ENCODE assay signal across 16 mouse cellular contexts in the genomic region with DNA sequence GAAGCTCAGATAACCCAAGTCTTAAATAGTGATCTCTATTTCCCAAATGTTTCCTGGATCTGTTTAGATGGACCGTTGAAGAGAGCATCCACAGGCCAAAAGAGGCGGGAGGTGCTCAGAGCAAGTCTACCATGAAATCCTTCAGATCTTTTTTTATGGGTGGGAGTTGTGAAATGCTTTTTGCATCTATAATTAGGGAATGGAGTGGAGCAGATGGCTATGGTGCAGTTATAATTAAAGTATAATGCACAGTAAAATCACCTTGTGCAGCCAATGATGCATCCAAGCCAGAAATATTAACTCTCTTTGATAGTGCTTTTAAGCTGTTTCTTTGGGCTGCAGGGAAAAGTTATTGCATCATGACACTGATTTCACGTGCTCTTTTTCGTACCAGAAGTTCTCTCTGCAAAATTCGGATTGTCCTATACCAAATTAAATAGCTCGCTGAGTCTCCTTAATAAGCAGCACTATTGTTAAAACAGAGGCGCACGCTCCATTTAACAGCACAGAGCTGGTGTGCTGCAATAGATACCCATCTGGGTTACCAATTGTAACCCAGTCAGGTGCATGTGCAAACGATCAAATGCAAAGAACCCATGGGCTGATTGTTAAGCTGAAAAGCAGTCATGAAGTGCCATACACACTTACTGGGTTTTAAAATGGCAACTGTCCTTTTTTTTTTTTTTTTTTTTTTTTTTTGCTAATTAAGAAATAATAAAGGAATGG. TPM values are rescaled to one million over a fixed set of nuclear protein-coding genes. Genes with fewer than 3 reads are reported as not detected.
DNase-seq lines count a peak whose midpoint lies in the region; ATAC-seq and TF ChIP-seq lines count a peak whose summit lies in the region.
"Had no signal": no experiment of that assay in that cellular context is flagged by ENCODE, and none has a peak within 500 bp of the region (broad histone marks: within the 10 kb centered on the region; RNA-seq: fewer than 3 reads in every experiment).

No protein-coding gene starts in this region.

- TF ChIP-seq CTCF in hindbrain, postnatal 0 days (IDR thresholded peaks at IDR 0.05; ENCODE audit: low read depth) = no peak

- 45% methylated on average over 9 of the region's 9 CpGs for WGBS in kidney, embryonic 16.5 days
- WGBS in forebrain, embryonic 13.5 days = 29% methylated on average over 9 of the region's 9 CpGs
- WGBS in hindbrain, postnatal 0 days = 47% methylated on average over 9 of the region's 9 CpGs

- H3K27ac ChIP-seq in kidney, embryonic 16.5 days (ENCODE audit: low read length) = no peak overlapping the region
- H3K27ac ChIP-seq in forebrain, embryonic 13.5 days = peak overlapping the region; percentile 40
- H3K27ac ChIP-seq in hindbrain, postnatal 0 days = no peak overlapping the region
- H3K27ac ChIP-seq: limb, embryonic 10.5 days; liver, embryonic 12.5 days had no signal

- no peak overlapping the region for H3K9ac ChIP-seq in kidney, embryonic 16.5 days (replicated peaks; ENCODE audit: low read length)
- H3K9ac ChIP-seq in forebrain, embryonic 13.5 days = no peak overlapping the region
- no peak overlapping the region for H3K9ac ChIP-seq in hindbrain, postnatal 0 days (replicated peaks; ENCODE audit: low read length)
- H3K9ac ChIP-seq: liver, embryonic 12.5 days had no signal

- H3K27me3 ChIP-seq in kidney, embryonic 16.5 days (ENCODE audit: insufficient read depth, low read length) = no peaks in the 10 kb centered on the region
- no peaks in the 10 kb centered on the region for H3K27me3 ChIP-seq in forebrain, embryonic 13.5 days
- H3K27me3 ChIP-seq in hindbrain, postnatal 0 days (ENCODE audit: insufficient read depth, low read length) = no peaks in the 10 kb centered on the region
- H3K27me3 ChIP-seq: liver, embryonic 12.5 days had no signal

- no peak overlapping the region for H3K4me3 ChIP-seq in kidney, embryonic 16.5 days (ENCODE audit: low read length)
- no peak overlapping the region for H3K4me3 ChIP-seq in forebrain, embryonic 13.5 days
- H3K4me3 ChIP-seq in hindbrain, postnatal 0 days (ENCODE audit: low read length) = no peak overlapping the region
- H3K4me3 ChIP-seq: limb, embryonic 10.5 days; liver, embryonic 12.5 days had no signal

- ATAC-seq in kidney, embryonic 16.5 days (ENCODE audit: low FRiP score, low TSS enrichment) = peak; percentile 59; the same call in 1 of the 2 replicates
- ATAC-seq in forebrain, embryonic 13.5 days = peak; percentile 78
- 0 out of 2 replicates have a peak, but pooled peaks have one; percentile 35 for ATAC-seq in hindbrain, postnatal 0 days
- ATAC-seq: intestine, postnatal 0 days; liver, embryonic 12.5 days; Patski had no signal

- no peaks in the 10 kb centered on the region for H3K4me1 ChIP-seq in kidney, embryonic 16.5 days (ENCODE audit: insufficient read depth, low read length)
- peaks cover 10% of the 10 kb centered on the region for H3K4me1 ChIP-seq in forebrain, embryonic 13.5 days
- no peaks in the 10 kb centered on the region for H3K4me1 ChIP-seq in hindbrain, postnatal 0 days (ENCODE audit: insufficient read depth, low read length)
- H3K4me1 ChIP-seq: limb, embryonic 10.5 days; liver, embryonic 12.5 days had no signal

- H3K36me3 ChIP-seq in kidney, embryonic 16.5 days (ENCODE audit: insufficient read depth, low read length) = no peaks in the 10 kb centered on the region
- no peaks in the 10 kb centered on the region for H3K36me3 ChIP-seq in forebrain, embryonic 13.5 days (ENCODE audit: poor library complexity, severe bottlenecking)
- no peaks in the 10 kb centered on the region for H3K36me3 ChIP-seq in hindbrain, postnatal 0 days (ENCODE audit: insufficient read depth, low read length)
- H3K36me3 ChIP-seq: limb, embryonic 10.5 days; liver, embryonic 12.5 days had no signal

- peak; percentile 1 to 24 for DNase-seq in cerebellum, postnatal 10 days
- DNase-seq in cerebellum, adult 11-12 months = no peak
- DNase-seq in kidney, postnatal 10 days = no peak
- DNase-seq in hindbrain, postnatal 0 days (ENCODE audit: low spot score) = peak; percentile 31
- no peak for DNase-seq in adrenal gland, postnatal 36 days
- no peak for DNase-seq in B cell, adult 2 months
- DNase-seq: cerebellum, adult 2 months; gastrocnemius, postnatal 10 days; right cerebral cortex, postnatal 25 days; thymus, postnatal 4 days had no signal

- no peak overlapping the region for H3K4me2 ChIP-seq in kidney, embryonic 16.5 days (replicated peaks; ENCODE audit: low read depth, low read length)
- H3K4me2 ChIP-seq in forebrain, embryonic 13.5 days = peak overlapping the region; percentile 22
- H3K4me2 ChIP-seq in hindbrain, postnatal 0 days (ENCODE audit: low read depth, low read length) = no peak overlapping the region
- H3K4me2 ChIP-seq: liver, embryonic 12.5 days had no signal

- peaks cover 4% of the 10 kb centered on the region; the same call in 1 of the 2 replicates for H3K9me3 ChIP-seq in kidney, embryonic 16.5 days (ENCODE audit: low read length)
- peaks cover 5% of the 10 kb centered on the region; the same call in 1 of the 2 replicates for H3K9me3 ChIP-seq in forebrain, embryonic 13.5 days (replicated peaks)
- no peaks in the 10 kb centered on the region for H3K9me3 ChIP-seq in hindbrain, postnatal 0 days (ENCODE audit: low read length)
- H3K9me3 ChIP-seq: limb, embryonic 10.5 days; liver, embryonic 12.5 days had no signal

RNA-seq across cellular contexts. Expression of a gene that starts 22.9 kb away (rescaled TPM):
- 1.2 and 1.5 TPM in 2 replicates for polyA plus RNA-seq in kidney, embryonic 16.5 days (2015; fragmentation: Nextera tagmentation; extraction: Ambion mirVana)
- polyA plus RNA-seq in forebrain, embryonic 13.5 days (2015; fragmentation: Nextera tagmentation; extraction: Ambion mirVana) = 0.12 and 0.16 TPM in 2 replicates
- 0.05 and 0.07 TPM in 2 replicates for total RNA-seq in hindbrain, postnatal 0 days (2014; rRNA removed)
- 0.05 and 0.11 TPM in 2 replicates for polyA plus RNA-seq in hindbrain, postnatal 0 days (2015; fragmentation: Nextera tagmentation; extraction: Ambion mirVana)
- total RNA-seq in adrenal gland, postnatal 36 days (2021) = under 1 TPM; 0.16 to 0.30 TPM

Comparison
In these comparisons a context has a peak if more than half of its experiments do, and no peak if none do; other contexts are left out.
1. DNase-seq: peak in cerebellum, postnatal 10 days (2 of 2) and hindbrain, postnatal 0 days (single experiment); none in cerebellum, adult 11-12 months (single experiment), kidney, postnatal 10 days (single experiment), adrenal gland, postnatal 36 days (0 of 2) and B cell, adult 2 months (0 of 2).
2. Peak in every context shown above with its lines, with median percentiles within 50 percentile points of each other: ATAC-seq.